Mouse (Mus musculus) frontal cortex, adult 2 months (tissue): ENCODE data around the gene Rin2. TPM values are rescaled to one million over a fixed set of nuclear protein-coding genes. Genes with fewer than 3 reads are reported as not detected.

ENCODE experiments used
- DNase-seq, 2 experiments: peaks; one replicate each; pipeline ENCODE4 v3.0.0; 2022; ENCODE audit warnings: low spot score in 1 of 2; ENCODE audit errors: extremely low spot score in 1 of 2
- polyA plus RNA-seq: library from polyadenylated mRNA; depleted of rRNA; stranded (reverse); fragments of >200 nt; gene quantifications from 2 replicates; pipeline ENCODE4 v1.2.3, GENCODE M21; 2012

Rin2 gene
- polyA plus RNA-seq, 1 experiment: 18.5 TPM

GRCm38 (mm10) chr2:145822013-145822782 lies 147.2 kb downstream of the Rin2 start:
- peak in 1 of 2 experiments; percentile 5 for DNase-seq

GRCm38 (mm10) chr2:145822783-145823729 lies 148.0 kb downstream of the Rin2 start:
- no peak for DNase-seq

GRCm38 (mm10) chr2:145824749-145825148 lies 149.7 kb downstream of the Rin2 start:
- no peak for DNase-seq

DNA sequence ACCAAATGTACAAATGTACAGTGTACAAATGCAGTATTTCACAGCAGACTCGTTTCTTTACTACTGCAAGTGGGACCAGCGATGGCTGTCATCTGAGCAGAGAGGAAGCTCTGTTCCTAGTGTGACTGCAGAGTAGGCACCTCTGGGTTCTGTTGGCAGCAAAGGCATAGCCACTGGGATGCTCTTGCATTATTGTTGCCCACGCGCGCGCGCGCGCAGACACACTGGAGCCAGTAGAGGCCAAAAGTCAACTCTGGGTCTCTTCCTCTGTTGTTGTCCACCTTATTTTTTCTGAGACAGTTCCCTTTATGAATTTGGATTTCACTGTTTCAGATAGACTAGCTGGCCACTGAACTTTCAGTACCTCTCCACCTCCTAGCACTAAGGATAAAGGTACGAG lies 150.2 kb downstream of the Rin2 start:
- DNase-seq: no peak

GRCm38 (mm10) chr2:145827930-145828329 lies 152.9 kb downstream of the Rin2 start:
- no peak for DNase-seq

- DNase-seq: no peak
Observed at GRCm38 (mm10) chr2:145828603-145829002, 153.6 kb downstream of the Rin2 start.

GRCm38 (mm10) chr2:145829231-145829630 lies 154.2 kb downstream of the Rin2 start:
- DNase-seq: no peak

DNA sequence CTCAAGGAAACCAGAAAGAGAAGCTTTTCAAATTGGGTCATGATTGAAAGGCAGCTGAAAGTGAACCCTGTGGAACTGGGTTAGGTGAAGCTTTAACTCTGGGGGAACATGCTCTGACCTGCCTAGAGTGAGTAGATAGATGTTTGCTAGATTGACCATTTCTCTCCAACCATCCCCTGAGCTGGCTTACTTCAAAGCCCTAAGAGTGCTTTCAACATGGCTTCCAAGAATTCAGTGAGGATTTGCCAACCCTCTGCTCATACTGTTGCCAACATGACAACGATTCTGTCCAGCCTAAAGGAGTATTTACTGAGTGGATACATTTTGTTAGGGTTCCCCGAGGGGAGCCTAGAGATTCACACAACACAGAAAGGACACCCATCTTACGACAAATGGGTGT lies 155.4 kb downstream of the Rin2 start:
- DNase-seq: no peak

DNA sequence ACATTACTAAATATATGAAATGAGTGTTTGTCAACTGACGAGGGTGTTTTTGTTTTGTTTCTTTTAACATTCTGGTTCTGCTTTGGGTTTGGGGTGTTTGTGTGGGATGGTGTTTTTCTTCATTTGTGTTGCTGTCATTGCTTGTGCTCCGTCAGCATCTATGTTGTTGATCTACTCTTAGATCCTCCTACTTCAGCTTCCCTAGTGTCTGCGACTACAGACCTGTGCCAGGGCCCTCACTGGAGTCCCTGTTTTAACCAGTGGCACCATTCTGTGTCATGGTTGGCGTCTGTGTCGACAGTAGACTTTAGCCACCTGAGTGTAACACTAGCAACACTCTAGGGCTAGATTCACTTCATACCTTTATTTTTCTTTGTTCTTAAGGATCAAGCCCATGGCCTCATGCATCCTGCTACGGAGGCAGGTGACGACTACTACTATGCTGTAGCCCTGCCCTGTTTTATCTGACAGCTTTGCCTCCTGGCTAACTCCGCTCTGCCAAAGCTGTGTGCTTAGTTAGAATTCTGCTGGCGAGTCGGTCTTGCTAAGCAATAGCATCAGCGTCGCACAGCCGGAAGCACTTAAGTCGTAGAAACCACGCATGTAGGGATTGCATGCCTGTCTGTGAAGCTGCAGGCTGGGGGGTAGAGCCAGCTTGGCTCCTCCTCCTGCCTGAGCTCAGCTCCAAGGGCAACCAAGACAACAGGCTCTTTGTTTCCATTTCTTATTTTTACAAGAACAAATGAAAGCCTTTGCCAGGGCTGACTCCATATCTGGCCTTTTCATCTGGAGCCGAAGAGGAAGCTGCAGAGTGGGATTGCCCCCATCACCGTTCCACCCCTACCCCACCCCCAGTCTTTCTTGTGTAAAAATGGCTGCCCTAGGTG lies 157.2 kb downstream of the Rin2 start:
- DNase-seq: peak; percentile 40 to 56

DNA sequence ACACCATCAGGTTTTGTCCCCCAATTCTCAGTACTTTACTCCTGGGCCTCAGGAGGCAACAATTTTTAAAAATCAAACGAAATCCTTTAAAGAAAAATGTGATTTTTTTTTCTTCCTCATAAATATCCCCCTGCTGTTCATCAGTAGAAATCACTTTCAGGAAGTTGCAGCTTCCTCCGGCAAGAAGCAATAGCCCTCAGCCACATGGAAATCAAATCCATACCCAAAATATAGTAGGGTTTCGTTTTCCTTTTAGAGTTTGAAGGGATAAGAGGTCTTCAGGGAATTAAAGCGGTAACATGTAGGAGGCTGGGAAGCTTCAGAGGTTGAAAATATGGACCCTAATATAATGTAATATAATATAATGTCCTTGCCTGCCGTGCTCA lies 157.8 kb downstream of the Rin2 start:
- DNase-seq: no peak

DNA sequence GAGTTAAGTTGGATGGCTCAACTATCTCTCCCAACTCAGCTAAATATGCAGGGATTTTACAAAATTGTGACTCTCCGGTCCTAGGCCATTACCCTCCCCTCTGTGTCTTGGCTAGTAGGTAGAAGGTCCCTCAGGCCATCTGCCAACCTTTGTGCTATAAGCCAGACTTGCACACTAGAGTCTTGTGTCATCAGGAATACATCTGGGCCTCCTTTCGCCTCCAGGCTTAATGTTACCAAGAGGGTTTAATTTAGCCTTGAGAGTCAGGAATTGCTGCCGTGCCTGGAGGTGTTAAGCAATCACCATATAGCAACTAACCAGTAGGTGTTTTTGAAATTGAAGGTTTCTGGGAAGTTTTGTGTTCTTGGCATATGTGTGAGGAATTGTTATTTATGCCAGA lies 158.3 kb downstream of the Rin2 start:
- DNase-seq: peak in 1 of 2 experiments; percentile 38

- no peak for DNase-seq
Observed at GRCm38 (mm10) chr2:145835920-145836319, 160.9 kb downstream of the Rin2 start.

GRCm38 (mm10) chr2:145838675-145839074 lies 163.7 kb downstream of the Rin2 start:
- DNase-seq: no peak

- no peak for DNase-seq
Observed at GRCm38 (mm10) chr2:145839565-145840315, 164.7 kb downstream of the Rin2 start.

DNA sequence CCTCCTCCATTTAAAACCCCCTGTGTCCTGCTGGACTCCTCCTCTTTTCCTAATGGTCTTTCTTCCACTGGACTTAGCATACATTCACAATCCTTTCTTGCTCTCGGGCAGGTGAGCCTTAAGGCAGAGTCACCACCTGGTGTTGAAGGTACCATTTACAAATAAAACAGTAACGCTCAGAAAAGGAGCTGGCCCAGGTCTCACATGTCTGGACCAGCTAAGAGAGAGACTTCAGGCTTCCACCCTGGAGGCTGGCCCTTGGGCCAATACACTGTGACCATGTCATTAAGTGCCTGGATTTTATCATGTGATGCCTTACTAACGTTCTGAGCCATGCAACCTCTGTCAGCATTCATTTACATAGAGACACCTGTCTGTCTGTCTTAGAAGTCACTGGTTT lies 165.3 kb downstream of the Rin2 start:
- no peak for DNase-seq

DNA sequence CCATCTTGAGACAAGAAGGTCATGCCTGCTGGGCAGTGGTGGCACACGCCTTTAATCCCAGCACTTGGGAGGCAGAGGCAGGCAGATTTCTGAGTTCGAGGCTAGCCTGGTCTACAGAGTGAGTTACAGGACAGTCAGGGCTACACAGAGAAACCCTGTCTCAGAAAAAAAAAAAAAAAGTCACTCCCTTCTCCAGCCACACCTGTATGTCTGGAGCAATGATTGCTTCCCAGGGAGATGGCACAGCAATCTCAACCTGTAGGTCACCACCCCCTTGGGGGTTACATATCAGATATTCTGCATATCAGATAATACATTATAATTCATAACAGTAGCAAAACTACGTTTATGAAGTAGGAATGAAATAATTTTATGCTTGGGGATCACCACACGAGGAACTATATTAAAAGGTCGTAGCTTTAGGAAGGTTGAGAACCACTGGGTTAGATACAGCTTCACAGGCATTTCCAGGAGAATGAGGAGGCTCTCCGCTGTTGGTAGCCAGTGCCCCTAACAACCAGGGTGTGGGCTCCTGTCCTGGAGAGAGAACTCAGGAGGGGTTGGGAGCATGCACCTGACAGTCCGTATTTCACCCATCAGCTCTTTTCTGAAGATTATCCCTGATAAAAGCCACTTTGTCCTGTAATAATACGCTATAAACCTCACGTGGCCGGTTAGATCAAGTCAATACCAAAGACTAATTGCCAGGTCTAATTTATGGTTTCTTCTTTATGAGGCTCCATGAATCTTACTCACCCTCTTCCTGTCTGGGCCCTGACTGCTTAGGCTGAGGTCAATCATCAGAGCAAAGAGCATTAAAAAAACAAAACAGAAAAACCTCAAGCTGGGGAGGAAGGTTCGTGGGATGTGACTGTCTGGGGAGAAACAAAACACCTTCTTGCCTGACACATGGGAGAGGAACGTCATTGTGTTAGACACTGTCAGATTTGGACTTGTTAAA lies 166.2 kb downstream of the Rin2 start:
- no peak for DNase-seq

- DNase-seq: no peak
Observed at GRCm38 (mm10) chr2:145843322-145843721, 168.3 kb downstream of the Rin2 start.

DNA sequence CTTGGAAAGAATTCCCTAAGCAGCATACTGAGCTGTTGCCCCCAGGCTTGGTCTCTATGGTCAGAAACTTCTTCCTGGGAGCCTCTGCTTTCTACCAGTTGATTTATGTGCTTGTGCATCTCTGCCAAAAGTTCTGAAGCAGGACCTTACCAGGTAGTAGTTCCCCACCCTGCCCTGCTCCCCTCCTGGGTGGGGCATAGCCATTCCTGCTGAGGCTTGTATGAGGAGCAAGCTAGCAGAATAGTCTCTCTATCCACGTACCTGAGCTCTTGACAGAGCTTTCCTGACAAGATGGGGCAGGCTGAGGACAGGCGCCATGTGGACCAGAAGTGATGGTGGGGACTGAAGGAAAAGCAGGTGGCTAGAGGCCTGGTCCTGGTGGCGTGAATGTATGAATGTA lies 171.6 kb downstream of the Rin2 start:
- no peak for DNase-seq
